Mouse (Mus musculus) ES-E14 (cell line): Measurements from ENCODE around the gene Ddx39b.

ENCODE experiments used
- CHD2 ChIP-seq: IDR thresholded peaks from 2 replicates; pipeline ENCODE4 v1.6.1; 2014; ENCODE audit warnings: mild to moderate bottlenecking, low read depth, low read length, inconsistent platforms
- MAFK ChIP-seq: IDR thresholded peaks from 2 replicates; pipeline ENCODE4 v1.6.1; 2014; ENCODE audit warnings: mild to moderate bottlenecking, low read depth, low read length, inconsistent platforms; ENCODE audit not compliant: insufficient read depth
- ZC3H11A ChIP-seq: IDR thresholded peaks from 2 replicates; pipeline ENCODE4 v1.6.1; 2012; ENCODE audit warnings: low read depth, mild to moderate bottlenecking, inconsistent platforms, low read length, borderline replicate concordance
- ZNF384 ChIP-seq: IDR thresholded peaks from 2 replicates; pipeline ENCODE4 v1.6.1; 2012; ENCODE audit warnings: low read depth, low read length, inconsistent platforms

- TF ChIP-seq ZC3H11A = no peak
- no peak for TF ChIP-seq ZNF384
- TF ChIP-seq CHD2 = no peak
- TF ChIP-seq MAFK = no peak
These were observed 10.4 kb downstream of the Ddx39b start for GRCm38 (mm10) chr17:35251981-35252380.
